Mouse (Mus musculus) E14TG2a.4 (cell line): ENCODE measurements around the gene AC134908.4.

Experiments
- CTCF ChIP-seq: conservative IDR thresholded peaks from 2 replicates; pipeline ENCODE4 v1.5.1; 2014; ENCODE audit warnings: low read length
- NANOG ChIP-seq: IDR thresholded peaks from 2 replicates; pipeline ENCODE4 v1.6.1; 2014; ENCODE audit warnings: borderline replicate concordance, low read length, mixed read lengths
- POU5F1 ChIP-seq: IDR thresholded peaks from 2 replicates; pipeline ENCODE4 v1.6.1; 2014; ENCODE audit warnings: low read length, borderline replicate concordance

- TF ChIP-seq CTCF (no peak), POU5F1 (no peak), NANOG (no peak)
These were observed 35.5 kb upstream of the AC134908.4 start for GRCm38 (mm10) chr17:25830806-25831431.
